Mouse (Mus musculus) Patski (cell line): ENCODE measurements around the gene Dlgap4. TPM values are rescaled to one million over a fixed set of nuclear protein-coding genes. Genes with fewer than 3 reads are reported as not detected.

ENCODE experiments used
- ATAC-seq: fragments of 100-300 bp; one replicate; pipeline ENCODE4 v1.8.0; 2021
- CTCF ChIA-PET: fragments of 350-600 bp; sonication (Branson Sonifier 250); formaldehyde crosslinking; loops from one replicate; lab custom pipeline; 2022; ENCODE audit warnings: inconsistent platforms; lab: Charles Lee
- POLR2A ChIA-PET: fragments of 350-600 bp; sonication (Branson Sonifier 250); formaldehyde crosslinking; loops from one replicate; lab custom pipeline; 2022; ENCODE audit warnings: antibody characterized with exemption, inconsistent platforms; lab: Charles Lee
- DNase-seq: peaks from one replicate; pipeline ENCODE4 v3.0.0-alpha.2; 2011; ENCODE audit warnings: low read depth, low spot score
- H3K27me3 ChIP-seq: fragments of 371-371 bp; one replicate; pipeline ENCODE4 v1.5.1; 2021
- CTCF ChIP-seq: fragments of 100-300 bp; IDR thresholded peaks from one replicate; pipeline ENCODE4 v1.5.1; 2021
- in situ Hi-C: fragments of 300-500 bp; cut with MboI; formaldehyde crosslinking; loops from 3 replicates; pipeline ENCODE4 v1.11.1; 2018; ENCODE audit warnings: low pct_unique_long_range_greater_than_20kb, mixed read lengths
- polyA plus RNA-seq: library from polyadenylated mRNA; unstranded; gene quantifications from one replicate; pipeline ENCODE4 v1.2.3, GENCODE M21; 2021

Dlgap4 gene
- polyA plus RNA-seq, 1 experiment from 2014 or later, result 44.7 TPM

DNA sequence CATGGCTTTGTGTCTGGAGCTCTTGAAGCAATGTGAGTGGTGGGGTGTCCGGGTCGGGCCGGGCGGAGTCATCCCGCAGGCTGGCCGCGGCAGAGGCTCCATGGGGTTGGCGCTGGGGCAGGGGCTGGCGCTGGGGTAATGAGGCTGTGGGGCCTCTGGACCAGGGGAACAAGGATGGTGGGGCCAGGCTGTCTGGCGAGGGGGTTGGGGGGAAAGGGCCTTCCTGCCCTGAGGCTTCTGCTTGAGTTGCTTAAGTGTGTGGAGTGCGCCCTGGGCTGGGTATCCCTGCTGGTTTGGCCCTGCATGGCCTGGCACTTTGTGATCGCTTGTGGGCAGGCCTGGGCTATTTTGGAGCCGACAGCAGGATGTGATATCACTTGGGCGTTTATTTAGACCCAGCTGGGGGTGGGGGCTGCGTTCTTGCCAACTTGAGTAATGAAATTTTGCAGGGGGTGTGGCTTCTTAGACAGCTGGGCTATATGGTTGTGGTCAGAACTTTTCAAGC is 108.6 kb downstream of the Dlgap4 start:
- no peaks in the 10 kb centered on the region for H3K27me3 ChIP-seq
- POLR2A ChIA-PET, result interaction anchor here (0.8 kb wide), 1 partner anchor 14 kb away, joined by 3 read pairs; no protein-coding TSS in a partner anchor
- ATAC-seq, result no peak
- no peak for DNase-seq
- in situ Hi-C loops, result no loop called here
- TF ChIP-seq CTCF, result no peak
- CTCF ChIA-PET, result interaction anchor here (0.9 to 2.1 kb wide), 3 partner anchors 8 to 38 kb away, joined by 3 to 7 read pairs (median 5); no protein-coding TSS in a partner anchor

DNA sequence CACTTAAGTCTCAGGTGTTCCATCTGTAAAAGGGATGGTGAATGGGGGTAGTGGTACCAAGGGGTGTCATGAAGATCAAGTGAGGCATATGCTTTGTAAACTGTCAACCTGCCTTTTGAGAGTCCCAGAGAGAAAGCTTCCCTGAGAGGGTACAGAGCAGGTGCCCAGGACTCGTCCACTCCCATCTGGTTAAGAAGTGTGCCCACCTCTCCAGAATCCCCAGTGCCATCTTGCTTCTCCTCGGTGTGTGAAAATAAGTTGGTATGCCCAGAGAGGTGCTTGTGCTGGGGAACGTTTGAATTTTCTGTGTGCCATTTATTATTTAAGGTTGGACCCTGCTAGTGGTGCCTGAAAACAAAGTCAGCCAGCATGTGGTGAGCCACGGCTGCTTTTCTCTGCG is 109.2 kb downstream of the Dlgap4 start:
- DNase-seq (no peak), ATAC-seq (no peak)
- H3K27me3 ChIP-seq, result no peaks in the 10 kb centered on the region
- CTCF ChIA-PET, result interaction anchor here (0.9 to 2.1 kb wide), 2 partner anchors 15 to 37 kb away, joined by 3 to 7 read pairs; no protein-coding TSS in a partner anchor
- no peak for TF ChIP-seq CTCF
- in situ Hi-C loops, result no loop called here
- POLR2A ChIA-PET, result interaction anchor here (0.8 kb wide), 1 partner anchor 13 kb away, joined by 3 read pairs; no protein-coding TSS in a partner anchor

DNA sequence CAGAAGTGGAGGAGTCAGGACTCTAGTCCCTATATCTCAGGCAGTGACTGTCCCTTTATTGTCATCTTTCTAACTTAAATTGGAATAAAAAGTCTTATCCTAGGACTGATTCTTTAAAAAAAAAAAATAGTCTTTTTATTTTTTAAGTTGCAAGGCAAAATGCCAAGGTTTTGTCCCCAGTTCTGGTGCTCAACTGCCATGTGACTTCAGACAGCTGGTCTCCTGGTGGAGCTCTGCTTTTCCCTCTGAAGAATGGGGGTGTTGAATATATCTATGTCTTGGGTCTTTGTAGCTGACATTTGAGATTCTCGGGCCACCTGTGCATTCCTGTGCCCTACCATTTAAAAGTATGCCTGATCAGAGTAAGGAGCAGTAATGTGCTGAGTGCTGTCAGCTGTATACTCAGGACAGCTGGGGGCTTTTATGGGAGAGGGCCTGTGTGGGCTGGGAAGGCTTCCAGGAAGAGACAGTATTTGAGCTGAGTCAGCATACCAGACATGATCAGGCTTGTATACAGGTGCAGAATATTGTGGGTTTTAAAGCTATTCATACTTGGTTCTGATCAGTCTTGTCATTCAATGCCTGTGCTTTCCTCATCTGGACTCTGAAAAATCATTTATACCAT is 110.5 kb downstream of the Dlgap4 start:
- DNase-seq (no peak), ATAC-seq (no peak)
- H3K27me3 ChIP-seq, result no peaks in the 10 kb centered on the region
- ChIA-PET POLR2A (no interaction called here), CTCF (interaction anchor here (0.9 to 1.6 kb wide), 3 partner anchors 9 to 26 kb away, joined by 3 to 4 read pairs (median 3); no protein-coding TSS in a partner anchor)
- TF ChIP-seq CTCF, result no peak
- in situ Hi-C loops, result no loop called here

DNA sequence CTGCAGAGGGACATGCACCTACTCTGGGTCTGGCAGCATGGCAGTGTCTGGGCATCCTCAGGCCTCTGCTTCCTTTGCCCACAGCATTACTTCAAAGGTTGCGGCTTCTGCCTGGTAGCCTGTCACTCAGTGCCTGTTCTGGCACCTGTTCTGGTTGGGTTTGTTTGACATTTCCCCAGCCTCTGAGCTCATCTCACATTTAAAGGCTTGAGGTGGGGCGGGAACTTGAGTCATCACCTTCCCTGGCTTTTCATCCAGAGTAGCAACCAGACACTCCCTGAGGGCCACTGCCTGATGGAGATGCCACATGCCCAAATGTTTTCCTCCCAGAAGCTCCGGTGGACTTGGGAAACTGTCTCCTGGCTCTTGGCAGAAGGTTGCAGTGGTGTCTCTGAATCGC is 111.4 kb downstream of the Dlgap4 start:
- ChIA-PET CTCF (interaction anchor here (1.1 to 1.6 kb wide), 2 partner anchors 10 to 25 kb away, joined by 3 to 4 read pairs; no protein-coding TSS in a partner anchor), POLR2A (no interaction called here)
- no peak for DNase-seq
- H3K27me3 ChIP-seq, result no peaks in the 10 kb centered on the region
- in situ Hi-C loops, result no loop called here
- no peak for ATAC-seq
- no peak for TF ChIP-seq CTCF

DNA sequence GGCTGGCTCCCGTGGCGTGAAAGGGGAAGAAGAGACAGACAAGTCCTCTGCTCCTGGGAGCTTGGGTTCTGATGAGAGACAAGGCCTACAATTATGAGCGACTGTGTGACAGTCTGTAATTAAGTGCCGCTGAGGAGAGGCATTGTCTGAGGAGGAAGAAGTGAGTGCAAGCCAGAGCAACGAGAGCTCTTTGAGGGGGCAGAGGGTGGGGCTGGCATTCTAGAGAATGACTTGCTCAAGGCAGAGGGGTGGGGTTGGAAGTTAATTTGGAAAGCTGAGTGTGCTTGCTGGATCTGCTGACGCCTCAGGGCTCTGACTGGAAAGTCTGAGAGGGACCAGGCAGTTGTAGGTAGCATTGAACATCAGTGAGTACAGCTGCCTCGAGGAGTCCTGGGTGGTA is 112.8 kb downstream of the Dlgap4 start:
- in situ Hi-C loops, result no loop called here
- ChIA-PET POLR2A (interaction anchor here (0.6 to 1.3 kb wide), 3 partner anchors 9 to 409 kb away, joined by 3 to 7 read pairs (median 3); partner anchors contain the start of gene Samhd1), CTCF (no interaction called here)
- no peak for TF ChIP-seq CTCF
- no peaks in the 10 kb centered on the region for H3K27me3 ChIP-seq
- no peak for ATAC-seq
- no peak for DNase-seq

DNA sequence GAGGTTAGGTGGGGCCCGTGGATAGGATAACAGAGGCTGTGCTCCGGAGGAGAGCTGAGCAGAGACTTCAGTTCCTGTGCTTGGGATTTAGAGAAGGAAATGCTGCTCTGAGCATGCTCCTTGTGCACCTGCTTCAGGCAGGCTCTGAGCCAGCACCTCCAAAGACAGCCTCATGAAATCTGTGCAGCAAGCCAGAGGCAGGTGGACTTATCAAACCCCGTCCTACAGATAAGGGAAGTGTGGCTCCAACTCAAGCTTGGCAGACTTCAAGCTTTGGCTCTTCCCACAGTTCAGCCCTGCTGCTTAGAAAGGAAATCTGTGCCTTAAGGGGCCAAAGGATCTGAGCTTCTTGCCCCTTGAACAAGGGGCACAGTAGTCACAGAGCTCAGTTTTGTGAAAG is 113.4 kb downstream of the Dlgap4 start:
- CTCF ChIA-PET, result no interaction called here
- ATAC-seq (no peak), DNase-seq (no peak)
- TF ChIP-seq CTCF, result no peak
- in situ Hi-C loops, result no loop called here
- H3K27me3 ChIP-seq, result no peaks in the 10 kb centered on the region
- POLR2A ChIA-PET, result interaction anchor here (0.6 to 1.3 kb wide), 2 partner anchors 8 to 408 kb away, joined by 3 read pairs; partner anchors contain the start of gene Samhd1

DNA sequence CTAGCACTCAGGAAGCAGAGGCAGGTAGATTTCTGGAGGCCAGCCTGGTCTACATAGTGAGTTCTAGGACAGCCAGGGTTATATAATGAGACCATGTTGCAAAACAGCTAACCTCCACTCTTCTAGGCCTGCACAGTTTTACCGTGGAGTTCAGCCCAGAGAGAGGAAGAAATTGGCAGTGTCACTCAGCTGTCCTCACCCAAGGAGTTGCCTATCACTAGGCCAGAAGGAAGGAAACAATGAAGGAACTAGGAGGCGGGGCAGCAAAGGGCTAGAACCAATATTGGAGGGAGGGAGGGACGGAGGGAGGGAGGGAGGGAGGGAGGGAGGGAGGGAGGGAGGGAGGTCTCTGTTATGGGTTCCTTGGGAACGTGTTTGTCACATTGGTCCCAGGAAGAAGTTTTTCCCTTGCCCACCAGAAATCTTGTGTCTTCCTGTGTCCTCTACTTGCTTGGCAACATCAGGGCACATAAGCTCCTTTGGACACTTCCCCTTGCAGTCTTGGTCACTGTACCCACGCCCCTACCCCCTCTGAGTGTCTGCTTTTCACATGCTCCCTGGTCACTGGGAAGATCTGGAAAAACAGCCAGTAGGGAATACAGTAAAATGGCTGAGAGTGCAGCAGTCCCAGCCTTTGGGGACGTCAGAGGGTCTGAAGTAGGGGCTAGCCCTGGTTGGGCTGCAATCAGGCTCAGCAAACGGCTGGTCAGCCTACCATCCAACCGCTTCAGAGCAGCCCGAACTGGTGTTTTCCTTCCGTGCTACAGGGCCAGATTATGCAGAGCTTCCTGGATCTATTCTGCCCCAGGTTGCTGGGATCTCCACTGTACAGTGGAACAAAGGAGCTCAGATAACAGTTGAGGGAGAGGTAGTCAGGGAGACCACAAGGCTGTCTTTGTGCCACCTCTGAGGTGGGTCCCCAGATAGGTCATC is 116.3 kb downstream of the Dlgap4 start:
- no peaks in the 10 kb centered on the region for H3K27me3 ChIP-seq
- ChIA-PET POLR2A (no interaction called here), CTCF (interaction anchor here (1.2 kb wide), 1 partner anchor 9 kb away, joined by 5 read pairs; no protein-coding TSS in a partner anchor)
- DNase-seq (no peak), ATAC-seq (no peak)
- in situ Hi-C loops, result no loop called here
- no peak for TF ChIP-seq CTCF

DNA sequence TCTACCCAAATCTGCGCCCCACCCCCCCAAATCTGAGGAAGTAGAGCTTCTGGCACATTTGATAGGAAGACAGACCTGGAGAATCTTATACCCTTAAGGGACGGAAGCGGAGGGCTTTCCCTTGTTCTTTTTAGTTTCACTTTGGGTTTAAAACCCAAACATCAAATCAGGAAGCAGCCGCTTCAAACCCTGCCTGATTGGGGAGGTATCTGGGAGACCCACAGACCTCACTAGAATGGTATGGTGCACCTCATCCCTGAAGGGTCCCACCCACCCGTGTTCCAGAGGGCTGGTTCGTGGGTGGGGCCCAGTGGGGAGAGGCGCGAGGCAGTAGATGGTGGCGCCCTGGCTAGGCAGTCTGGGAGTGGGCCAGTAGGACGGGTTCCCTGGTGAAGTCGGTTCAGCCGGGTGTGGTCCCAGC is 117.0 kb downstream of the Dlgap4 start:
- no peak for DNase-seq
- TF ChIP-seq CTCF, result no peak
- ChIA-PET CTCF (interaction anchor here (1.2 kb wide), 1 partner anchor 9 kb away, joined by 5 read pairs; no protein-coding TSS in a partner anchor), POLR2A (no interaction called here)
- H3K27me3 ChIP-seq, result no peaks in the 10 kb centered on the region
- ATAC-seq, result no peak
- in situ Hi-C loops, result no loop called here

DNA sequence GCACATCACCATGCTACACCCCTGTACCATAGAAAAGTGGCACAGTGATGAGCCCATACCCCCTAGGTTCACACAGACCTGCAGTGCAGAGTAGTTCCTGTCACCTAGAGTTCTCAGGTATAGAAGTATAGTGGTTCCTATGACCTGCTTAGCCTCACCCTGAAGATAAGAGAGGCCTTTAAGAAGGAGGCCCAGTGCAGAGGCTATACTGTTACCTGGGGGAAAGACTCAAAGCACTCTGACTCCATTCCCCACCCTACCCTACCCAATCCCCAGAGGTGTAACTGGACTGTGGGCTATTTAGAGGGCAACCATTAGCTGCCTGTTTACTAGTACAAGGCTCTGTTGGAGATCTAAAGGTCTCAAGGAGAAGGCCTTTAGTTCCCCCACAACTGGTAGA is 118.1 kb downstream of the Dlgap4 start:
- no peaks in the 10 kb centered on the region for H3K27me3 ChIP-seq
- DNase-seq (no peak), ATAC-seq (no peak)
- in situ Hi-C loops, result no loop called here
- ChIA-PET CTCF (no interaction called here), POLR2A (interaction anchor here (0.5 kb wide), 1 partner anchor 584 kb away, joined by 3 read pairs; no protein-coding TSS in a partner anchor)
- no peak for TF ChIP-seq CTCF

DNA sequence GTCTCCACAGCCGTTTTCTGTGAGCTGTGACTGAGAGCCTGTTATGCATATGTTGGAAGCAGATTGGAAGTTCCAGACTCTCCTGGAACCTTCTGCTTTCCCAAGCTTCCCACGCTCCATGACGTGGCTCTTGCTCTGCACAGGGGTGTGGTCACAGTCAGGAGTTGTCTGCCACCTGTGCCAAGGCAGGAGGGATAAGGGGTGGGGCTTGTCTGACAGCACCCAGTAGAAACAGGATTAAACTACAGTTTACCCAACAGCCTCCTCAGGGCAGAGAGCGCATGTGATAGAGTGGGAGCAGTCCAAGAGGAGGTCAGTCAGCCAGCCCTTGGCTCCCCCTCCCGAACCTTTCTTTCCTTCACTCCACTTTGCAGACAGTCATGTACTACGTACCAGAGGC is 118.6 kb downstream of the Dlgap4 start:
- no peak for TF ChIP-seq CTCF
- DNase-seq (no peak), ATAC-seq (no peak)
- no peaks in the 10 kb centered on the region for H3K27me3 ChIP-seq
- ChIA-PET POLR2A (interaction anchor here (0.5 to 0.7 kb wide), 3 partner anchors 9 to 585 kb away, joined by 3 to 4 read pairs (median 3); no protein-coding TSS in a partner anchor), CTCF (interaction anchor here (0.9 kb wide), 1 partner anchor 8 kb away, joined by 3 read pairs; no protein-coding TSS in a partner anchor)
- in situ Hi-C loops, result no loop called here
